Mouse (Mus musculus): ENCODE measurements at regions not wholly inside any gene's neighbourhood (a gene's known extent, or its start where the extent isn't known, plus 50 kb on each side); places are given as distances from the start of the nearest gene placed in this dataset.
A peak's percentile ranks its signal among the peaks of the same experiment; 100 is the strongest.

GRCm38 (mm10) chr7:51434865-51435264 lies 76.0 kb upstream of the Ano5 start:
- DNase-seq = peak; percentile 14

- no peak for DNase-seq
Observed at GRCm38 (mm10) chr7:51454989-51455692, 55.7 kb upstream of the Ano5 start.

- DNase-seq = no peak
Observed at GRCm38 (mm10) chr7:51458757-51459156, 52.1 kb upstream of the Ano5 start.
